Mouse (Mus musculus): ENCODE results near the gene Tmem235. TPM values are rescaled to one million over a fixed set of nuclear protein-coding genes. Genes with fewer than 3 reads are reported as not detected.

The Tmem235 gene
- polyA plus RNA-seq, 1 experiment from 2014 or later: 0.06 TPM

DNA sequence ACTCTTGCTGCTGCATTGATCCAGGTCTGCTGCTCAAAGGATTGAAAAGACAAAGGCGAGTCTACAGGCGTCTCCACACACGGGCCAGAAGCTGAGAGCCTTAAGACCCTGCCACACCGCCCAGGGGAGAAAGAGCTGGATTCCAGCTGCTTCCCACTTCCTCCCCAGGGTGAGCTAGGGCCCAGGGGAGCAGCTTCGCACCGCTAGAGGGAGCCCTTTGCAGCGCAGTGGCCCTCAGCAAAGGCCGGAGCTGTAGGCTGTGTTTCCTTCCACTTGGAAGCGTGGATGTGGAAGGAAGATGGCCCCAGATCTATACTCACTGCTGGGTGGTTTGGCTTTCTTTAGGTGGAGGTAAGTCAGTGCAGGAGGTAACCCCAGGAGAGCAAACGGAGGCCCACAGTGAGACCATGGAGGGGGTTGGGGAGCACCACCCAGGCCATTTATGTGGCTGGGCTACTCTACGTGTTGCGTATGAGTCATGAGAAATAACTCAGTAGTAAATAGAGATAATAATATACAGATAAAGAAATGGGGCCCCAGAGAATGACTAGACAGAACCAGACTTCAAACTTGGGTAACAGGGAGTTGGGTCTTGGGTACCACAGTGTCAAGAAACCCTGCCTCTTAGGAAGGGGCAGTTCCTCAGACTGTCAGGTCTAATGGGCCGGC, 52.3 kb downstream of the Tmem235 start:
- DNase-seq (ENCODE audit: low read depth, low spot score) (peak; percentile 49), ATAC-seq (peak; percentile 76)
- CTCF ChIA-PET: interaction anchor here (0.6 to 1.4 kb wide), 10 partner anchors 9 to 122 kb away, joined by 3 to 10 read pairs (median 4); partner anchors contain the start of gene Socs3
- POLR2A ChIA-PET: interaction anchor here (1.0 to 1.4 kb wide), 3 partner anchors 22 to 56 kb away, joined by 3 to 10 read pairs (median 3); no protein-coding TSS in a partner anchor
- TF ChIP-seq CTCF (IDR thresholded peaks at IDR 0.05): peak; percentile 97
- H3K27me3 ChIP-seq: no peaks in the 10 kb centered on the region
- in situ Hi-C loops (cut with MboI; ENCODE audit: low pct_unique_long_range_greater_than_20kb): no loop called here

DNA sequence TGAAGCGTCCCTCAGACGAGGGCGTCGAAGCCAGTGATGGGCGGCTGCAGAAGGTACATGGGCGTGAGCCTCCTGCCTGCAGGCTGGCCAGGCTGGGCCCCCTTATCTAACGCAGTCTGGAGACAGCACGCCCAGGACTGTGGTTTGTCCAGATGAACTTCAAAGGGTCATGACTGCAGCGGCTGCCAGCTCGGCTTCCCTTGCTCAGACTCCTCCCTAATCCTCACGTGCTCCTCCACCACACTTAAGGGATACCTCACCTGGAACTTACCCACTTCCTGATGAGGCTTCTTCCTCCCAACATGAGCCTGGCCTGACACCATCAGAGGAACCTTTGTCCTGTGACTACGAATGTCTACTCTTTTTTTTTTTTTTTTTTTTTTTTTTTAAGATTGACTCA, 54.0 kb downstream of the Tmem235 start:
- ATAC-seq: no peak
- H3K27me3 ChIP-seq: no peaks in the 10 kb centered on the region
- in situ Hi-C loops (cut with MboI; ENCODE audit: low pct_unique_long_range_greater_than_20kb): no loop called here
- no peak for DNase-seq (ENCODE audit: low read depth, low spot score)
- CTCF ChIA-PET: interaction anchor here (0.9 to 1.6 kb wide), 5 partner anchors 11 to 189 kb away, joined by 3 to 6 read pairs (median 4); partner anchors contain the start of gene Socs3
- TF ChIP-seq CTCF (IDR thresholded peaks at IDR 0.05): no peak
- POLR2A ChIA-PET: interaction anchor here (0.9 kb wide), 1 partner anchor 20 kb away, joined by 3 read pairs; no protein-coding TSS in a partner anchor

Other genes starting within 250 kb of the Tmem235 start
- gene Tnrc6c, start 206.5 kb upstream of the Tmem235 start, polyA plus RNA-seq (2021): 21.1 TPM
- 0.49 TPM for gene Tmc8, start 78.7 kb upstream of the Tmem235 start, polyA plus RNA-seq (2021)
- 3.6 TPM for gene Tmc6, start 78.6 kb upstream of the Tmem235 start, polyA plus RNA-seq (2021)
- not detected for gene 6030468B19Rik, start 63.1 kb upstream of the Tmem235 start, polyA plus RNA-seq (2021)
- 0.78 TPM for gene Gm20708, start 51.1 kb upstream of the Tmem235 start, polyA plus RNA-seq (2021)
- 149 TPM for gene Syngr2, start 51.1 kb upstream of the Tmem235 start, polyA plus RNA-seq (2021)
- 9.1 TPM for gene Afmid, start 34.8 kb upstream of the Tmem235 start, polyA plus RNA-seq (2021)
- gene Tk1, start 34.7 kb upstream of the Tmem235 start, polyA plus RNA-seq (2021): 79.7 TPM
- gene Birc5, start 11.5 kb upstream of the Tmem235 start, polyA plus RNA-seq (2021): 79.5 TPM
- gene Tha1, start 12.7 kb downstream of the Tmem235 start, polyA plus RNA-seq (2021): 10.6 TPM
- 171 TPM for gene Socs3, start 109.3 kb downstream of the Tmem235 start, polyA plus RNA-seq (2021)
- 120 TPM for gene Pgs1, start 125.5 kb downstream of the Tmem235 start, polyA plus RNA-seq (2021)